Mouse (Mus musculus) subcutaneous adipose tissue, adult 2 months (tissue): ENCODE results near the gene Olfr726. TPM values are rescaled to one million over a fixed set of nuclear protein-coding genes. Genes with fewer than 3 reads are reported as not detected.

Experiments used
- polyA plus RNA-seq: library from polyadenylated mRNA; depleted of rRNA; stranded (reverse); fragments of >200 nt; gene quantifications from 2 replicates; pipeline ENCODE4 v1.2.3, GENCODE M21; 2012; ENCODE audit warnings: low replicate concordance; rRNA removed

Gene Olfr726
- not detected in 2 replicates for polyA plus RNA-seq

GRCm38 (mm10) chr14:50090853-50091252, at the start of gene Olfr726:
TSS of gene Olfr726 (minus strand) at chr14:50090953.

GRCm38 (mm10) chr14:50122886-50123285, 32.1 kb upstream of the Olfr726 start, which contains the start of gene Olfr727:
TSS of gene Olfr727 (plus strand) at chr14:50123186.

GRCm38 (mm10) chr14:50040275-50040674, 50.5 kb downstream of the Olfr726 start, which contains the start of gene Olfr725:
TSS of gene Olfr725 (minus strand) at chr14:50040375.

Other genes with a start within 250 kb of the Olfr726 start
- not detected in 2 replicates for gene Olfr722, start 189.0 kb downstream of the Olfr726 start, polyA plus RNA-seq
- not detected in 2 replicates for gene Olfr723, start 159.2 kb downstream of the Olfr726 start, polyA plus RNA-seq
- not detected in 2 replicates for gene Olfr724, start 127.7 kb downstream of the Olfr726 start, polyA plus RNA-seq
- not detected in 2 replicates for gene Olfr725, start 50.6 kb downstream of the Olfr726 start, polyA plus RNA-seq
- gene Olfr727, start 32.2 kb upstream of the Olfr726 start, polyA plus RNA-seq: not detected in 2 replicates
- not detected in 2 replicates for gene Olfr728, start 51.7 kb upstream of the Olfr726 start, polyA plus RNA-seq
- gene Olfr729, start 62.0 kb upstream of the Olfr726 start, polyA plus RNA-seq: not detected in 2 replicates
- 0.04 TPM in 1 of 2 replicates, not detected in the other for gene Olfr730, start 97.2 kb upstream of the Olfr726 start, polyA plus RNA-seq
- not detected in 2 replicates for gene Olfr731, start 150.9 kb upstream of the Olfr726 start, polyA plus RNA-seq
- gene Olfr732, start 193.3 kb upstream of the Olfr726 start, polyA plus RNA-seq: 0.03 TPM in 1 of 2 replicates, not detected in the other
- 0.20 and 0.50 TPM in 2 replicates for gene Olfr733, start 210.6 kb upstream of the Olfr726 start, polyA plus RNA-seq
- 0.11 TPM in 1 of 2 replicates, not detected in the other for gene Olfr734, start 235.8 kb upstream of the Olfr726 start, polyA plus RNA-seq